Mouse (Mus musculus): ENCODE measurements around the gene Esrrg.

Esrrg gene

GRCm38 (mm10) chr1:187649871-187650270 lies 41.3 kb downstream of the Esrrg start:
- no peak for DNase-seq (ENCODE audit: low read depth)

GRCm38 (mm10) chr1:187650786-187651687 lies 42.4 kb downstream of the Esrrg start:
- DNase-seq (ENCODE audit: low read depth) = no peak

GRCm38 (mm10) chr1:187651688-187652241 lies 43.2 kb downstream of the Esrrg start:
- DNase-seq (ENCODE audit: low read depth) = no peak

GRCm38 (mm10) chr1:187652445-187652844 lies 43.9 kb downstream of the Esrrg start:
- DNase-seq (ENCODE audit: low read depth) = no peak

- DNase-seq (ENCODE audit: low read depth) = no peak
Measured at GRCm38 (mm10) chr1:187653390-187653789, 44.8 kb downstream of the Esrrg start.

- no peak for DNase-seq (ENCODE audit: low read depth)
Measured at GRCm38 (mm10) chr1:187660963-187661362, 52.4 kb downstream of the Esrrg start.

GRCm38 (mm10) chr1:187662083-187662609 lies 53.6 kb downstream of the Esrrg start:
- no peak for DNase-seq (ENCODE audit: low read depth)

GRCm38 (mm10) chr1:187663376-187663775 lies 54.8 kb downstream of the Esrrg start:
- no peak for DNase-seq (ENCODE audit: low read depth)

GRCm38 (mm10) chr1:187664261-187664660 lies 55.7 kb downstream of the Esrrg start:
- no peak for DNase-seq (ENCODE audit: low read depth)

- DNase-seq (ENCODE audit: low read depth) = no peak
Measured at GRCm38 (mm10) chr1:187665901-187666600, 57.5 kb downstream of the Esrrg start.

- DNase-seq (ENCODE audit: low read depth) = no peak
Measured at GRCm38 (mm10) chr1:187669746-187670145, 61.2 kb downstream of the Esrrg start.

GRCm38 (mm10) chr1:187672446-187672845 lies 63.9 kb downstream of the Esrrg start:
- no peak for DNase-seq (ENCODE audit: low read depth)

GRCm38 (mm10) chr1:187674771-187675186 lies 66.2 kb downstream of the Esrrg start:
- no peak for DNase-seq (ENCODE audit: low read depth)

GRCm38 (mm10) chr1:187676626-187677025 lies 68.0 kb downstream of the Esrrg start:
- DNase-seq (ENCODE audit: low read depth) = no peak

GRCm38 (mm10) chr1:187679246-187679645 lies 70.7 kb downstream of the Esrrg start:
- no peak for DNase-seq (ENCODE audit: low read depth)

GRCm38 (mm10) chr1:187684519-187684918 lies 75.9 kb downstream of the Esrrg start:
- no peak for DNase-seq (ENCODE audit: low read depth)

GRCm38 (mm10) chr1:187691846-187692525 lies 83.4 kb downstream of the Esrrg start:
- no peak for DNase-seq (ENCODE audit: low read depth)

GRCm38 (mm10) chr1:187694865-187695264 lies 86.3 kb downstream of the Esrrg start:
- DNase-seq (ENCODE audit: low read depth) = no peak

GRCm38 (mm10) chr1:187698201-187698600 lies 89.6 kb downstream of the Esrrg start:
- no peak for DNase-seq (ENCODE audit: low read depth)

- DNase-seq (ENCODE audit: low read depth) = no peak
Measured at GRCm38 (mm10) chr1:187700963-187701362, 92.4 kb downstream of the Esrrg start.

- DNase-seq (ENCODE audit: low read depth) = no peak
Measured at GRCm38 (mm10) chr1:187704921-187705320, 96.3 kb downstream of the Esrrg start.

- no peak for DNase-seq (ENCODE audit: low read depth)
Measured at GRCm38 (mm10) chr1:187705348-187705747, 96.8 kb downstream of the Esrrg start.

All from c-Kit-positive CD71-negative TER-119-negative erythroid progenitor cells, embryonic 14.5 days (primary cell).